Mouse (Mus musculus) adrenal gland, postnatal 25 days (tissue): ENCODE results near the gene Mertk. TPM values are rescaled to one million over a fixed set of nuclear protein-coding genes. Genes with fewer than 3 reads are reported as not detected.

ENCODE experiments used
- DNase-seq: peaks from one replicate; pipeline ENCODE4 v3.0.0; 2021; ENCODE audit warnings: mixed read lengths
- total RNA-seq: library from RNA; stranded (reverse); gene quantifications from 2 replicates; pipeline ENCODE4 v1.2.3, GENCODE M21; 2021

Mertk gene
- total RNA-seq, 1 experiment from 2014 or later, result 9.9 TPM

GRCm38 (mm10) chr2:128768545-128769247, 69.9 kb downstream of the Mertk start:
- no peak for DNase-seq

DNA sequence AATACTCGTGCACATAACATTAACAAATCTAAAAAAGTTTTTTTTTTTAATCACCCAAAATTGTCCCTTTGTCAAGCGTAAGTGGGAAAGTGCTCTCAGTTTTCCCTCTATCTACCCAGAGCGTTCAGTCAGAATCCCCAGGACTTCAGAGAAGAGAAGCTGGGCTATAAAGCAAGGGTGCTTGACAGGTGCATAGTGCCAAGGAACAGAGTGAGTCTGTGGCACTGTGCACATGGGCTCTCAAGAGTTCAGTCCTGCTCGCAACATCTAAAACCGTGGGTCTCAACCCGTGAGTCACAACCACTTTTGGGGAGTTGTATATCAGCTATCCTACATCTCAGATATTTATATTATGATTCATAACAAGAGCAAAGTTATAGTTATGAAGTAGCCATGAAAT, 71.8 kb downstream of the Mertk start:
- no peak for DNase-seq

- DNase-seq, result no peak
These were observed 72.3 kb downstream of the Mertk start for GRCm38 (mm10) chr2:128771048-128771447.

GRCm38 (mm10) chr2:128771750-128772338, 73.1 kb downstream of the Mertk start:
- no peak for DNase-seq

DNA sequence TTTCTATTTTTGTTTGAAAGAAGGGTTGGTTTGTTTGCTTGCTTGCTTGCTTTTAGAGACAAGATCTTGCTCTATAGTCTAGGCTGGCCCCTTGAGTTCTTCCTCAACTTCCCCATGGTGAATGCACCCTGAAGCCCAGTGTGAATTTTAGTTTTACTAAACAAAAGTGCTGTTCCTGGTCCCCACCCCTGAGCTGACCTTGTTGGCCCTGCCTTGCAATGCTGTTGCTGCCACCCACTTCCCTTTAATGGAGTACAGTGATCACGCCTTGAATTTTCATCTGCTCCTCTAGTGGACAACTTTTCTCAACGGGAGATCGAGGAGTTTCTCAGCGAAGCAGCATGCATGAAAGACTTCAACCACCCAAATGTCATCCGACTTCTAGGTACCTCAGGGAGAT, 83.5 kb downstream of the Mertk start:
- no peak for DNase-seq

- no peak for DNase-seq
These were observed 85.0 kb downstream of the Mertk start for GRCm38 (mm10) chr2:128783660-128784345.

- no peak for DNase-seq
These were observed 86.1 kb downstream of the Mertk start for GRCm38 (mm10) chr2:128784814-128785213.

GRCm38 (mm10) chr2:128786341-128786740, 87.6 kb downstream of the Mertk start:
- DNase-seq, result no peak

GRCm38 (mm10) chr2:128786795-128787194, 88.0 kb downstream of the Mertk start:
- DNase-seq, result no peak

- DNase-seq, result no peak
These were observed 89.0 kb downstream of the Mertk start for GRCm38 (mm10) chr2:128787805-128788204.

GRCm38 (mm10) chr2:128790875-128791614, 92.3 kb downstream of the Mertk start:
- DNase-seq, result no peak

DNA sequence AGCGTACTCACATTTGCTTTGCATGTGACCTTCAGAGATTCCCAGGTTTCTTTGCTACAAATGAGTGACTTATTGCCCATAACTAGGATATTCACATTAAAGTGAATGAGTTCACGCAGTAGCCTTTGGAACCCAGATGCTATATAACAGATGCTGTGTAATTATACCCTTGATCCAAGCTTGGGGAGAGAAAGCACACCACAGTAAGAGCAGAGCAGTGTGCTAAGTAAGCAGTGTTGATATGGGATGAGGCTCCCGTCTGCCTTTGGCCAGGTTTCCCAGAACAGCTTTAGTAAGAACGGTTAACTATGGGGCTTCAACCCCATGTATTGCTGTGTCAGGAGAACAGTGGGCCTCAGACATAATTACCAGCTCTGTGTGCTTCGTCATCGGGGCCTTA, 95.2 kb downstream of the Mertk start:
- DNase-seq, result no peak

GRCm38 (mm10) chr2:128796463-128796862, 97.7 kb downstream of the Mertk start:
- no peak for DNase-seq

DNA sequence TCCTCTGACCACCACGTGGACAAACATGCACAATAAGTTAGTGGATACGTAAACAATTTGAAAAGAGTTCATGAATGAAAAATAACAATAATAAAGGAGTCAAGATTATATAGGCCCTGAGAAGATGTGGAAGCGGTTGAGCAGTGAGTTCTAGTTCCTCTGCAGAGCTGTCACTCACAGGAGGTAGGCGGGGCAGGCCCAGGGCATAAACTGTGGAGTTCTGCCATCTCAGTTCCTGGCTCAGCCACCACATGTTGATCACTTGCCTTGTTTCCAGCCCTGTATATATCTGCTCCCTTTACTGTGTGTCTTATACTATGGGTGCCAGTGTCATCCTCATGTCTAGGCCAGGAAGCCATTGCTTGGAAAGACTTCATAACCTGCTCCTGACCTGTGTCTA, 104.7 kb downstream of the Mertk start:
- no peak for DNase-seq

- no peak for DNase-seq
These were observed 106.6 kb downstream of the Mertk start for GRCm38 (mm10) chr2:128805341-128805740.

DNA sequence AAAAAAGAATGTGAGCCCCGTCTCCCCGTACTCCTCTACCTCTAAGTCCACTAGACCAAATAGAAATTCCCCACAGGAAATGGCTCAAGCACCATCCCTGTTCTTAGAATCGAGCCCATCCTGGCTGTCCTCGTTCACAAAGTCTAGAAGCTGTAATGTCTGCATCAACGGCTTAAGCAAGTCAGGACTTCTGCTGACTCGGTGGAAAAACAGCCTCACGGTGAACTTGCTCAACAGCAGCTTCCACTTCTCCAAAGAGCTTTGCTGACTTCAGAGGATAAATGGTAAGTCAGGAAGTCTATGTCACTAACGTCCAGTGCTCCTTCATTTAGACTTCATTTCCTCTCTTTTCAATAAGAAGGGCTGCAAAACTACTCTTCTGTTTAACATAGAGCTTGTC, 107.8 kb downstream of the Mertk start:
- no peak for DNase-seq

GRCm38 (mm10) chr2:128812761-128813160, 114.0 kb downstream of the Mertk start:
- no peak for DNase-seq

GRCm38 (mm10) chr2:128816311-128816710, 117.6 kb downstream of the Mertk start:
- no peak for DNase-seq

DNA sequence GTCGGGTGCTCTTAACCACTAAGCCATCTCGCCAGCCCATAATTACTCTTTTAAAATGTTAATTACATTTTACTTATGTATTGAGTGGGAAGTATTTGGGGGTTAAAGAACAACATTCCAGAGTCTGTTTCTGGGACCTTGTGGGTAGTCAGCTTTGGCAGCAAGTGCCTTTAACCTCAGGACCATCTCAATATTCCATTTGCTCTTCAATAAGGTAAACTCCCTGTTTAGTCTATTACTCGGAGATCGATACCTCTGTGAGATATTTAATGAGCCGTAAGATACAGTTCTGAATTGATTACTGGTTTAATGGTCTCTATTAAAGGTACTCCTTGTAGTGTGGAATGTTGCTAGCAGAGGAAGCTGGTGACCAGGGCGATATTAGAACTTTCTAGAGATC, 118.2 kb downstream of the Mertk start:
- DNase-seq, result no peak

DNA sequence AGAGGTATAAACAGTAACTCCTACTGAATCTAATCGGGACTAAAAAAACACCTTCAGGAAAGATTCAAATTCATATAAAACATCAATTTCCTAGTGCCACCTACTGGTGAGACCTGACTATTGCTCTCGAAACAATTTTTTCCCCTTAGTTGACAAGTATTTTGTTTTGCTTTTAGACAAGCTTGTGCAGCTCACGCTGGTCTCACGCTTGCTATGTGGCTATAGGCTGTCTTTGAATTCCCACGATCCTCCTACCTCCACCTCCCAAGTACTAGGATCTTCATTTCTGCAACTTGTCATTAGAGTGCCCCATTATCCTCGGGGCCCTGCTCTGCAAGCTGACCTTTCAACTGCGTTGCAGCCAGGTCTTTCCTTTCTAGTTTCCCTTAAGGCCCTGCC, 118.6 kb downstream of the Mertk start:
- DNase-seq, result no peak

- peak; percentile 98 for DNase-seq
These were observed 119.3 kb downstream of the Mertk start, which contains the start of gene Tmem87b for GRCm38 (mm10) chr2:128817786-128818681. Tmem87b (plus strand) TSS chr2:128818118.
